Comparison of ENCODE assay signal across 11 mouse cellular contexts in the genomic region with DNA sequence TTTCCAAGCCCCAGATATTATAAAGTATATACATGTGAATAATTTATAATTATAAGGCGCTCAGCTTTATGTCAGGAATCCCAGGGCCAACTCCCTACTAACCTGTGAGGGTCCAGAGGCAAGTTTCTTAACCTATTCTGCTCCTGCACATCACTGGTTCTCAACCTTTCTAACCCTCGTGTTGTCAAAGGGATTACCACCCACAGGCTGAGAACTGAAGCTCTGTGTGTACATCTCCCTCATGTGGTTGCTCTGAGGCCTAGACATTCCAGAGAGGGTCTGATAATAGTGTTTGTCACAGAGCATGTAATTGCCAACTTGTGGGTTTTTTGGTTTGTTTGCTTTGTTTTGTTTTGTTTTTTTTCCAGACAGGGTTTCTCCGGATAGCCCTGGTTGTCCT. TPM values are rescaled to one million over a fixed set of nuclear protein-coding genes. Genes with fewer than 3 reads are reported as not detected.
DNase-seq lines count a peak whose midpoint lies in the region; ATAC-seq lines count a peak whose summit lies in the region.
"Had no signal": no experiment of that assay in that cellular context is flagged by ENCODE, and none has a peak within 500 bp of the region (broad histone marks: within the 10 kb centered on the region; RNA-seq: fewer than 3 reads in every experiment).

No protein-coding gene starts in this region.

- peaks cover 31% of the 10 kb centered on the region for H3K4me1 ChIP-seq in hindbrain, embryonic 12.5 days
- H3K4me1 ChIP-seq in hindbrain, embryonic 16.5 days (ENCODE audit: control insufficient read depth, insufficient read depth, low read depth, low read length), result peaks cover 24% of the 10 kb centered on the region
- H3K4me1 ChIP-seq in neural tube, embryonic 15.5 days, result peaks cover 31% of the 10 kb centered on the region

- H3K27ac ChIP-seq in hindbrain, embryonic 12.5 days, result peak overlapping the region; percentile 99
- H3K27ac ChIP-seq in hindbrain, embryonic 16.5 days (ENCODE audit: low read depth, low read length), result no peak overlapping the region
- H3K27ac ChIP-seq in neural tube, embryonic 15.5 days (replicated peaks), result peak overlapping the region; percentile 99
- H3K27ac ChIP-seq: embryonic facial prominence, embryonic 12.5 days had no signal

- H3K27me3 ChIP-seq in hindbrain, embryonic 12.5 days, result no peaks in the 10 kb centered on the region
- no peaks in the 10 kb centered on the region for H3K27me3 ChIP-seq in hindbrain, embryonic 16.5 days (replicated peaks; ENCODE audit: control insufficient read depth, insufficient read depth, low read length)
- no peaks in the 10 kb centered on the region for H3K27me3 ChIP-seq in neural tube, embryonic 15.5 days (replicated peaks)
- H3K27me3 ChIP-seq: embryonic facial prominence, embryonic 12.5 days had no signal

- H3K9ac ChIP-seq in hindbrain, embryonic 12.5 days, result no peak overlapping the region
- H3K9ac ChIP-seq in hindbrain, embryonic 16.5 days (ENCODE audit: low read depth, low read length), result no peak overlapping the region
- no peak overlapping the region for H3K9ac ChIP-seq in neural tube, embryonic 15.5 days (replicated peaks)
- H3K9ac ChIP-seq: embryonic facial prominence, embryonic 12.5 days had no signal

- WGBS in hindbrain, embryonic 12.5 days, result 55% methylated on average over 3 of the region's 3 CpGs
- WGBS in hindbrain, embryonic 16.5 days, result 44% methylated on average over 3 of the region's 3 CpGs
- WGBS in neural tube, embryonic 15.5 days, result 50% methylated on average over 3 of the region's 3 CpGs

- no peak overlapping the region for H3K4me2 ChIP-seq in hindbrain, embryonic 12.5 days (replicated peaks)
- no peak overlapping the region for H3K4me2 ChIP-seq in hindbrain, embryonic 16.5 days (ENCODE audit: low read length)
- H3K4me2 ChIP-seq in neural tube, embryonic 15.5 days, result no peak overlapping the region
- H3K4me2 ChIP-seq: embryonic facial prominence, embryonic 12.5 days had no signal

- no peaks in the 10 kb centered on the region for H3K9me3 ChIP-seq in hindbrain, embryonic 12.5 days (replicated peaks)
- no peaks in the 10 kb centered on the region for H3K9me3 ChIP-seq in hindbrain, embryonic 16.5 days (ENCODE audit: control insufficient read depth, low read length)
- H3K9me3 ChIP-seq in neural tube, embryonic 15.5 days (replicated peaks), result no peaks in the 10 kb centered on the region
- H3K9me3 ChIP-seq: embryonic facial prominence, embryonic 12.5 days had no signal

- H3K36me3 ChIP-seq in hindbrain, embryonic 12.5 days, result no peaks in the 10 kb centered on the region
- no peaks in the 10 kb centered on the region for H3K36me3 ChIP-seq in hindbrain, embryonic 16.5 days (ENCODE audit: control insufficient read depth, insufficient read depth, low read length)
- H3K36me3 ChIP-seq in neural tube, embryonic 15.5 days, result no peaks in the 10 kb centered on the region
- H3K36me3 ChIP-seq: embryonic facial prominence, embryonic 12.5 days had no signal

- ATAC-seq in hindbrain, embryonic 12.5 days (ENCODE audit: low FRiP score), result no peak
- no peak for ATAC-seq in hindbrain, embryonic 16.5 days
- ATAC-seq in neural tube, embryonic 15.5 days (ENCODE audit: low FRiP score), result no peak

- DNase-seq in thymus, postnatal 0 days (ENCODE audit: low spot score), result peak; percentile 65
- DNase-seq in thymus, postnatal 36 days, result no peak
- DNase-seq in embryo, embryonic 10.5 days (ENCODE audit: low spot score), result peak; percentile 16
- DNase-seq in ovary, postnatal 36 days (ENCODE audit: low spot score), result no peak
- no peak for DNase-seq in urinary bladder, postnatal 14 days (ENCODE audit: low spot score)
- DNase-seq: heart, adult 18-20 months; kidney, postnatal 36 days had no signal

- H3K4me3 ChIP-seq in hindbrain, embryonic 12.5 days, result no peak overlapping the region
- H3K4me3 ChIP-seq in hindbrain, embryonic 16.5 days (ENCODE audit: low read length), result no peak overlapping the region
- no peak overlapping the region for H3K4me3 ChIP-seq in neural tube, embryonic 15.5 days (replicated peaks)
- H3K4me3 ChIP-seq: embryonic facial prominence, embryonic 12.5 days had no signal

RNA-seq across cellular contexts. Expression of gene Psmg4, which starts 15.8 kb away (rescaled TPM):
- 80.5 and 93.8 TPM in 2 replicates for polyA plus RNA-seq in hindbrain, embryonic 12.5 days (2016; fragmentation: Nextera tagmentation; extraction: Ambion mirVana)
- polyA plus RNA-seq in hindbrain, embryonic 16.5 days (2015; fragmentation: Nextera tagmentation; extraction: Ambion mirVana), result 69.1 and 69.5 TPM in 2 replicates
- polyA plus RNA-seq in thymus, postnatal 0 days (2015; fragmentation: Nextera tagmentation; extraction: Ambion mirVana), result 158 and 174 TPM in 2 replicates
- 86.8 and 96.5 TPM in 2 replicates for polyA plus RNA-seq in neural tube, embryonic 15.5 days (2015; fragmentation: Nextera tagmentation; extraction: Ambion mirVana)

RNA-seq across cellular contexts. Expression of gene Tubb2b, which starts 16.6 kb away (rescaled TPM):
- polyA plus RNA-seq in hindbrain, embryonic 12.5 days (2016; fragmentation: Nextera tagmentation; extraction: Ambion mirVana), result 363 and 373 TPM in 2 replicates
- 1,169 and 1,199 TPM in 2 replicates for polyA plus RNA-seq in hindbrain, embryonic 16.5 days (2015; fragmentation: Nextera tagmentation; extraction: Ambion mirVana)
- 34.5 and 37.3 TPM in 2 replicates for polyA plus RNA-seq in thymus, postnatal 0 days (2015; fragmentation: Nextera tagmentation; extraction: Ambion mirVana)
- 777 and 1,015 TPM in 2 replicates for polyA plus RNA-seq in neural tube, embryonic 15.5 days (2015; fragmentation: Nextera tagmentation; extraction: Ambion mirVana)

Comparison
In these comparisons a context has a peak if more than half of its experiments do, and no peak if none do; other contexts are left out.
1. DNase-seq: peak in thymus, postnatal 0 days (single experiment) and embryo, embryonic 10.5 days (single experiment); none in thymus, postnatal 36 days (0 of 2), ovary, postnatal 36 days (single experiment) and urinary bladder, postnatal 14 days (single experiment).